Comparison of ENCODE assay signal across 9 mouse cellular contexts in the genomic region with DNA sequence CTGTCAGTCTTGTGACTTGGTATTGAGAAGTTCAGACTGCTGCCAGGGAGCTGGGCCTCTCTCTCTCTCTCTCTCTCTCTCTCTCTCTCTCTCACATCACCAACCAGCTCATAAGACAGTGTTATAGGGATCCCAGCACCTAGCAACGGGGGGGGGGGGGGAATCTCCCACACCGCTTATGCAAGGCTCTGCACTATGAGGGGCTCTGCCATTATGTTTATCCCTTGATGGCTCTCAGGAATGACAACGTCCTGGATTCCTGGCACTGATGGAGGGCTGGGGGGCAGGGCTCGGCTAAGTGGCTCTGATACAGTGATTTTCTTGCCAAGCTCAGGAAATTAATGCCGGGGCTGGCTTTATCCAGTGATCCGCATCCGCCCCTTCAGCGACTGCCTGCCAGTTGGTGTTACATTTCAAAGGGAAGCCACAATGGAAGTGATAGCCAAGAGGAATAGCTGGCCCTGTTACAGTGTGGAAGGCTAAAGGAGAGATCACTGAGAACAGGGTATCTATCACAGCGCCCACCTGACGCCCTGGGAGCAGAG. TPM values are rescaled to one million over a fixed set of nuclear protein-coding genes. Genes with fewer than 3 reads are reported as not detected.
DNase-seq lines count a peak whose midpoint lies in the region; ATAC-seq and TF ChIP-seq lines count a peak whose summit lies in the region.
"Had no signal": no experiment of that assay in that cellular context is flagged by ENCODE, and none has a peak within 500 bp of the region (broad histone marks: within the 10 kb centered on the region; RNA-seq: fewer than 3 reads in every experiment).

No protein-coding gene starts in this region.

- peaks cover 13% of the 10 kb centered on the region for H3K4me1 ChIP-seq in embryonic facial prominence, embryonic 14.5 days (ENCODE audit: control insufficient read depth, insufficient read depth, low read length)
- H3K4me1 ChIP-seq in hindbrain, embryonic 14.5 days (replicated peaks; ENCODE audit: control insufficient read depth, insufficient read depth, low read length) = peaks cover 19% of the 10 kb centered on the region
- peaks cover 11% of the 10 kb centered on the region; the same call in 1 of the 2 replicates for H3K4me1 ChIP-seq in midbrain, postnatal 0 days (ENCODE audit: insufficient read depth, low read length)

- no peak for TF ChIP-seq CTCF in midbrain, postnatal 0 days (IDR thresholded peaks at IDR 0.05)

- peak overlapping the region; percentile 36; the same call in 1 of the 2 replicates for H3K27ac ChIP-seq in embryonic facial prominence, embryonic 14.5 days (replicated peaks; ENCODE audit: low read depth, low read length)
- peak overlapping the region; percentile 49 for H3K27ac ChIP-seq in hindbrain, embryonic 14.5 days
- 0 out of 2 replicates have a peak overlapping the region, but pooled peaks have one; percentile 0 for H3K27ac ChIP-seq in midbrain, postnatal 0 days (ENCODE audit: low read depth, low read length)

- DNase-seq in heart, adult 18-20 months = peak; percentile 9 to 10
- DNase-seq in heart, adult 8-10 months (ENCODE audit: low spot score) = no peak
- peak; percentile 90 for DNase-seq in embryonic facial prominence, embryonic 14.5 days (ENCODE audit: low spot score)
- peak; percentile 72 for DNase-seq in hindbrain, embryonic 14.5 days (ENCODE audit: low spot score)
- DNase-seq in left cerebral cortex, adult 11 months (ENCODE audit: low spot score) = peak; percentile 44
- DNase-seq in midbrain, postnatal 0 days (ENCODE audit: low spot score) = peak; percentile 88
- no peak for DNase-seq in thymus, postnatal 14 days

- H3K9me3 ChIP-seq in embryonic facial prominence, embryonic 14.5 days (ENCODE audit: control insufficient read depth, low read length) = no peaks in the 10 kb centered on the region
- H3K9me3 ChIP-seq in hindbrain, embryonic 14.5 days (ENCODE audit: control insufficient read depth, low read length) = no peaks in the 10 kb centered on the region
- H3K9me3 ChIP-seq in midbrain, postnatal 0 days (ENCODE audit: low read length) = no peaks in the 10 kb centered on the region

- peak; percentile 82 for ATAC-seq in embryonic facial prominence, embryonic 14.5 days (ENCODE audit: low read depth)
- peak; percentile 82 for ATAC-seq in hindbrain, embryonic 14.5 days (ENCODE audit: low FRiP score)
- ATAC-seq in midbrain, postnatal 0 days (ENCODE audit: low FRiP score) = peak; percentile 81
- no peak for ATAC-seq in megakaryocyte-erythroid progenitor cell, adult 5-6 weeks (replicated peaks; ENCODE audit: low FRiP score, low TSS enrichment, poor library complexity, severe bottlenecking)

- H3K9ac ChIP-seq in embryonic facial prominence, embryonic 14.5 days (ENCODE audit: low read depth, low read length) = no peak overlapping the region
- 0 out of 2 replicates have a peak overlapping the region, but pooled peaks have one; percentile 20 for H3K9ac ChIP-seq in hindbrain, embryonic 14.5 days
- no peak overlapping the region for H3K9ac ChIP-seq in midbrain, postnatal 0 days (replicated peaks; ENCODE audit: low read length, poor library complexity, severe bottlenecking)

- 3% methylated on average over 10 of the region's 10 CpGs for WGBS in embryonic facial prominence, embryonic 14.5 days
- under 1% methylated on average over 10 of the region's 10 CpGs for whole genome bisulfite sequencing in hindbrain, embryonic 14.5 days
- 3% methylated on average over 10 of the region's 10 CpGs for WGBS in midbrain, postnatal 0 days

- peak overlapping the region; percentile 30 for H3K4me2 ChIP-seq in embryonic facial prominence, embryonic 14.5 days (ENCODE audit: low read depth, low read length)
- peak overlapping the region; percentile 34 for H3K4me2 ChIP-seq in hindbrain, embryonic 14.5 days (replicated peaks)
- peak overlapping the region; percentile 0; the same call in 1 of the 2 replicates for H3K4me2 ChIP-seq in midbrain, postnatal 0 days (ENCODE audit: low read depth, low read length, poor library complexity, severe bottlenecking)

- no peak overlapping the region for H3K4me3 ChIP-seq in embryonic facial prominence, embryonic 14.5 days (ENCODE audit: low read depth, low read length)
- H3K4me3 ChIP-seq in hindbrain, embryonic 14.5 days (replicated peaks; ENCODE audit: low read length) = no peak overlapping the region
- no peak overlapping the region for H3K4me3 ChIP-seq in midbrain, postnatal 0 days (ENCODE audit: low read depth, low read length)

- no peaks in the 10 kb centered on the region for H3K27me3 ChIP-seq in embryonic facial prominence, embryonic 14.5 days (replicated peaks; ENCODE audit: control insufficient read depth, insufficient read depth, low read length)
- no peaks in the 10 kb centered on the region for H3K27me3 ChIP-seq in hindbrain, embryonic 14.5 days (ENCODE audit: control insufficient read depth, insufficient read depth, low read length)
- H3K27me3 ChIP-seq in midbrain, postnatal 0 days (ENCODE audit: insufficient read depth, low read length) = no peaks in the 10 kb centered on the region

- no peaks in the 10 kb centered on the region for H3K36me3 ChIP-seq in embryonic facial prominence, embryonic 14.5 days (ENCODE audit: control insufficient read depth, insufficient read depth, low read length)
- H3K36me3 ChIP-seq in hindbrain, embryonic 14.5 days (replicated peaks; ENCODE audit: control insufficient read depth, insufficient read depth) = no peaks in the 10 kb centered on the region
- no peaks in the 10 kb centered on the region for H3K36me3 ChIP-seq in midbrain, postnatal 0 days (ENCODE audit: insufficient read depth, low read length)
- H3K36me3 ChIP-seq: G1E had no signal

RNA-seq across cellular contexts. Expression of gene Dact2, which starts 38.7 kb away (rescaled TPM):
- total RNA-seq in heart, adult 18-20 months (2021) = 1 to 10 TPM in 1 of 2 experiments, under 1 TPM in 1; 0.95 to 1.1 TPM
- total RNA-seq in heart, adult 8-10 months (2022) = 1 to 10 TPM in 2 of 4 experiments, under 1 TPM in 2; 0.94 to 1.3 (median 0.98) TPM
- polyA plus RNA-seq in embryonic facial prominence, embryonic 14.5 days (2014; fragmentation: Nextera tagmentation; extraction: Ambion mirVana) = 3.4 and 4.4 TPM in 2 replicates
- 3.0 and 3.1 TPM in 2 replicates for polyA plus RNA-seq in hindbrain, embryonic 14.5 days (2014; fragmentation: Nextera tagmentation; extraction: Ambion mirVana)
- total RNA-seq in midbrain, postnatal 0 days (2014; rRNA removed) = 19.4 and 19.9 TPM in 2 replicates
- 2.8 TPM in 2 replicates for polyA plus RNA-seq in midbrain, postnatal 0 days (2015; fragmentation: Nextera tagmentation; extraction: Ambion mirVana)
- total RNA-seq in megakaryocyte-erythroid progenitor cell, adult 5-6 weeks (2014; fragmentation: Nextera tagmentation) = not detected in 2 replicates
- not detected in 2 replicates for total RNA-seq in megakaryocyte-erythroid progenitor cell, adult 5-6 weeks (2017)
- total RNA-seq: G1E had no signal
- polyA plus RNA-seq: G1E had no signal

Comparison
In these comparisons a context has a peak if more than half of its experiments do, and no peak if none do; other contexts are left out.
1. DNase-seq: peak in heart, adult 18-20 months (2 of 2), embryonic facial prominence, embryonic 14.5 days (single experiment), hindbrain, embryonic 14.5 days (single experiment), left cerebral cortex, adult 11 months (single experiment) and midbrain, postnatal 0 days (single experiment); none in heart, adult 8-10 months (single experiment) and thymus, postnatal 14 days (single experiment).
2. Peak in every context shown above with its lines, with median percentiles within 50 percentile points of each other: H3K27ac ChIP-seq and H3K4me2 ChIP-seq.